Mouse (Mus musculus): ENCODE results near the gene Gal3st3. TPM values are rescaled to one million over a fixed set of nuclear protein-coding genes. Genes with fewer than 3 reads are reported as not detected.

The Gal3st3 gene
- polyA plus RNA-seq, 1 experiment from 2014 or later = 33.6 TPM

- WGBS = no CpG with 5 or more reads among the region's 1 CpGs
Measured at GRCm38 (mm10) chr19:5356080-5356479, 57.9 kb downstream of the Gal3st3 start.

More at GRCm38 (mm10) chr19:5356080-5356479, 57.9 kb downstream of the Gal3st3 start:
- no peak overlapping the region for H3K4me2 ChIP-seq (replicated peaks)
- H3K27ac ChIP-seq = no peak overlapping the region
- no peaks in the 10 kb centered on the region for H3K27me3 ChIP-seq
- H3K9ac ChIP-seq (replicated peaks) = no peak overlapping the region
- ATAC-seq = no peak
- no peaks in the 10 kb centered on the region for H3K4me1 ChIP-seq (replicated peaks)
- H3K9me3 ChIP-seq = no peaks in the 10 kb centered on the region
- H3K36me3 ChIP-seq = no peaks in the 10 kb centered on the region
- H3K4me3 ChIP-seq (replicated peaks) = no peak overlapping the region

Other genes with a start within 250 kb of the Gal3st3 start
- gene Rin1, start 247.8 kb upstream of the Gal3st3 start, polyA plus RNA-seq (2015; fragmentation: Nextera tagmentation; extraction: Ambion mirVana) = 1.3 and 2.1 TPM in 2 replicates
- gene Cd248, start 230.3 kb upstream of the Gal3st3 start, polyA plus RNA-seq (2015; fragmentation: Nextera tagmentation; extraction: Ambion mirVana) = 11.0 and 15.2 TPM in 2 replicates
- gene Tmem151a, start 212.8 kb upstream of the Gal3st3 start, polyA plus RNA-seq (2015; fragmentation: Nextera tagmentation; extraction: Ambion mirVana) = 3.7 and 4.4 TPM in 2 replicates
- 57.1 and 59.0 TPM in 2 replicates for gene Yif1a, start 209.8 kb upstream of the Gal3st3 start, polyA plus RNA-seq (2015; fragmentation: Nextera tagmentation; extraction: Ambion mirVana)
- 321 and 357 TPM in 2 replicates for gene Cnih2, start 199.8 kb upstream of the Gal3st3 start, polyA plus RNA-seq (2015; fragmentation: Nextera tagmentation; extraction: Ambion mirVana)
- gene Rab1b, start 191.3 kb upstream of the Gal3st3 start, polyA plus RNA-seq (2015; fragmentation: Nextera tagmentation; extraction: Ambion mirVana) = 238 and 242 TPM in 2 replicates
- gene Klc2, start 179.8 kb upstream of the Gal3st3 start, polyA plus RNA-seq (2015; fragmentation: Nextera tagmentation; extraction: Ambion mirVana) = 63.1 and 69.0 TPM in 2 replicates
- gene Pacs1, start 25.2 kb upstream of the Gal3st3 start, polyA plus RNA-seq (2015; fragmentation: Nextera tagmentation; extraction: Ambion mirVana) = 31.5 and 32.0 TPM in 2 replicates
- 399 and 419 TPM in 2 replicates for gene Sf3b2, start 2.9 kb upstream of the Gal3st3 start, polyA plus RNA-seq (2015; fragmentation: Nextera tagmentation; extraction: Ambion mirVana)
- not detected in 2 replicates for gene Catsper1, start 37.4 kb downstream of the Gal3st3 start, polyA plus RNA-seq (2015; fragmentation: Nextera tagmentation; extraction: Ambion mirVana)
- gene Cst6, start 51.2 kb downstream of the Gal3st3 start, polyA plus RNA-seq (2015; fragmentation: Nextera tagmentation; extraction: Ambion mirVana) = 4.5 and 5.8 TPM in 2 replicates
- 63.7 and 64.0 TPM in 2 replicates for gene Eif1ad, start 68.4 kb downstream of the Gal3st3 start, polyA plus RNA-seq (2015; fragmentation: Nextera tagmentation; extraction: Ambion mirVana)
- 366 and 375 TPM in 2 replicates for gene Banf1, start 68.8 kb downstream of the Gal3st3 start, polyA plus RNA-seq (2015; fragmentation: Nextera tagmentation; extraction: Ambion mirVana)
- 74.3 and 78.8 TPM in 2 replicates for gene Sart1, start 90.4 kb downstream of the Gal3st3 start, polyA plus RNA-seq (2015; fragmentation: Nextera tagmentation; extraction: Ambion mirVana)
- gene Tsga10ip, start 104.2 kb downstream of the Gal3st3 start, polyA plus RNA-seq (2015; fragmentation: Nextera tagmentation; extraction: Ambion mirVana) = 0.32 and 0.55 TPM in 2 replicates
- gene Drap1, start 126.6 kb downstream of the Gal3st3 start, polyA plus RNA-seq (2015; fragmentation: Nextera tagmentation; extraction: Ambion mirVana) = 303 and 313 TPM in 2 replicates
- gene AI837181, start 126.8 kb downstream of the Gal3st3 start, polyA plus RNA-seq (2015; fragmentation: Nextera tagmentation; extraction: Ambion mirVana) = 51.6 and 60.3 TPM in 2 replicates
- gene Fosl1, start 149.2 kb downstream of the Gal3st3 start, polyA plus RNA-seq (2015; fragmentation: Nextera tagmentation; extraction: Ambion mirVana) = not detected in 2 replicates
- gene Ccdc85b, start 159.6 kb downstream of the Gal3st3 start, polyA plus RNA-seq (2015; fragmentation: Nextera tagmentation; extraction: Ambion mirVana) = 6.9 and 9.7 TPM in 2 replicates
- gene Fibp, start 162.3 kb downstream of the Gal3st3 start, polyA plus RNA-seq (2015; fragmentation: Nextera tagmentation; extraction: Ambion mirVana) = 183 and 192 TPM in 2 replicates
- gene Ctsw, start 170.2 kb downstream of the Gal3st3 start, polyA plus RNA-seq (2015; fragmentation: Nextera tagmentation; extraction: Ambion mirVana) = 5.2 and 5.7 TPM in 2 replicates
- gene Efemp2, start 175.6 kb downstream of the Gal3st3 start, polyA plus RNA-seq (2015; fragmentation: Nextera tagmentation; extraction: Ambion mirVana) = 31.8 and 33.4 TPM in 2 replicates
- 52.1 and 53.2 TPM in 2 replicates for gene Mus81, start 190.1 kb downstream of the Gal3st3 start, polyA plus RNA-seq (2015; fragmentation: Nextera tagmentation; extraction: Ambion mirVana)
- gene Cfl1, start 192.1 kb downstream of the Gal3st3 start, polyA plus RNA-seq (2015; fragmentation: Nextera tagmentation; extraction: Ambion mirVana) = 3,599 and 3,660 TPM in 2 replicates
- gene 1700020D05Rik, start 205.5 kb downstream of the Gal3st3 start, polyA plus RNA-seq (2015; fragmentation: Nextera tagmentation; extraction: Ambion mirVana) = 0.26 and 0.27 TPM in 2 replicates
- gene Snx32, start 212.2 kb downstream of the Gal3st3 start, polyA plus RNA-seq (2015; fragmentation: Nextera tagmentation; extraction: Ambion mirVana) = 70.4 and 73.6 TPM in 2 replicates